Mouse (Mus musculus) small intestine, adult 2 months (tissue): ENCODE data around the gene Mb21d2.

Source experiments
- CTCF ChIP-seq: fragments of 200-500 bp; IDR thresholded peaks from 2 replicates; pipeline ENCODE4 v1.5.1; 2012; ENCODE audit warnings: low read depth, mild to moderate bottlenecking, control low read depth, inconsistent platforms, low read length, moderate library complexity, mixed read lengths; ENCODE audit not compliant: insufficient replicate concordance, insufficient read length; ENCODE audit errors: extremely low read depth
- POLR2A ChIP-seq: fragments of 200-500 bp; IDR thresholded peaks from 2 replicates; pipeline ENCODE4 v1.6.1; 2012; ENCODE audit warnings: low read depth, mild to moderate bottlenecking, control low read depth, inconsistent platforms, low read length, moderate library complexity

GRCm38 (mm10) chr16:28936181-28936792 is 6.8 kb upstream of the Mb21d2 start:
- TF ChIP-seq POLR2A, result no peak
- TF ChIP-seq CTCF, result no peak
